Mouse (Mus musculus) myocyte (in vitro differentiated cells): ENCODE measurements at regions not wholly inside any gene's neighbourhood (a gene's known extent, or its start where the extent isn't known, plus 50 kb on each side); places are given as distances from the start of the nearest gene placed in this dataset.

Experiments
- CEBPB ChIP-seq: IDR thresholded peaks from 2 replicates; pipeline ENCODE4 v1.6.1; 2011; ENCODE audit warnings: mild to moderate bottlenecking, moderate library complexity; ENCODE audit not compliant: poor library complexity, insufficient read depth, severe bottlenecking
- MYOD1 ChIP-seq, 3 experiments: IDR thresholded peaks; one replicate each; pipeline ENCODE4 v1.6.1; 2011; ENCODE audit warnings: control low read depth in 2 of 3, low read depth in 2 of 3, mild to moderate bottlenecking in 2 of 3, moderate library complexity in 1 of 3; ENCODE audit not compliant: insufficient read length in 2 of 3, control insufficient read depth in 1 of 3
- POLR2A ChIP-seq: IDR thresholded peaks from one replicate; pipeline ENCODE4 v1.6.1; 2011; ENCODE audit warnings: low read depth, mild to moderate bottlenecking, control low read depth, moderate library complexity; ENCODE audit not compliant: insufficient read length
- POLR2AphosphoS2 ChIP-seq: IDR thresholded peaks from one replicate; pipeline ENCODE4 v1.6.1; 2011; ENCODE audit warnings: low read depth, control low read depth; ENCODE audit not compliant: insufficient read length
- REST ChIP-seq: IDR thresholded peaks from one replicate; pipeline ENCODE4 v1.6.1; 2011; ENCODE audit warnings: mild to moderate bottlenecking, control low read depth, moderate library complexity; ENCODE audit not compliant: insufficient read depth, insufficient read length
- TCF12 ChIP-seq: IDR thresholded peaks from one replicate; pipeline ENCODE4 v1.6.1; 2011; ENCODE audit warnings: mild to moderate bottlenecking, control low read depth; ENCODE audit not compliant: poor library complexity, insufficient read depth, severe bottlenecking
- USF1 ChIP-seq: IDR thresholded peaks from one replicate; pipeline ENCODE4 v1.6.1; 2011; ENCODE audit warnings: low read depth, mild to moderate bottlenecking, control low read depth, moderate library complexity

DNA sequence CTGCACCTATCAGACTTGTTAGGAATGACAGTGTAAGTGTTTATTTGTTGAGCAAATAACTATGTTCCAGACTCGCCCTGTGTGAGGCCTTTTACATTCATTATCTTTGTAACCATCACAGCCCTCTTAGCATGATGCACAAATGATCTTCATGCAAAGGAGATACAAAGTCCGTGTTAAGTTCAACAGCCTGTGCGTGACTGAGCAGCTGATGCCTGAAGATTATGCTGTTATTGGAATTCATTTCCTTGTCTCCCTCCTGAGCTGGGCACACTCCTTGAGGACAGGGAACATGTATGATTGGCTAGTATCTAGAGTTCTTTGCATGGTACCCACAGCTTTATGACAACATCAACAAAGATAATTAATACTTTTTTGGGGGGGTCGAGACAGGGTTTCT, 162.0 kb upstream of the Adgrl2 start:
- TF ChIP-seq MYOD1 (IDR thresholded peaks at IDR 0.05; ENCODE audit: control insufficient read depth in 1 of 3, insufficient read length in 2 of 3, low read depth in 2 of 3) (no peak), POLR2AphosphoS2 (no peak), TCF12 (no peak), POLR2A (no peak), USF1 (no peak), CEBPB (no peak), REST (no peak)
